ENCODE assay signal across 8 mouse cellular contexts in the genomic region with DNA sequence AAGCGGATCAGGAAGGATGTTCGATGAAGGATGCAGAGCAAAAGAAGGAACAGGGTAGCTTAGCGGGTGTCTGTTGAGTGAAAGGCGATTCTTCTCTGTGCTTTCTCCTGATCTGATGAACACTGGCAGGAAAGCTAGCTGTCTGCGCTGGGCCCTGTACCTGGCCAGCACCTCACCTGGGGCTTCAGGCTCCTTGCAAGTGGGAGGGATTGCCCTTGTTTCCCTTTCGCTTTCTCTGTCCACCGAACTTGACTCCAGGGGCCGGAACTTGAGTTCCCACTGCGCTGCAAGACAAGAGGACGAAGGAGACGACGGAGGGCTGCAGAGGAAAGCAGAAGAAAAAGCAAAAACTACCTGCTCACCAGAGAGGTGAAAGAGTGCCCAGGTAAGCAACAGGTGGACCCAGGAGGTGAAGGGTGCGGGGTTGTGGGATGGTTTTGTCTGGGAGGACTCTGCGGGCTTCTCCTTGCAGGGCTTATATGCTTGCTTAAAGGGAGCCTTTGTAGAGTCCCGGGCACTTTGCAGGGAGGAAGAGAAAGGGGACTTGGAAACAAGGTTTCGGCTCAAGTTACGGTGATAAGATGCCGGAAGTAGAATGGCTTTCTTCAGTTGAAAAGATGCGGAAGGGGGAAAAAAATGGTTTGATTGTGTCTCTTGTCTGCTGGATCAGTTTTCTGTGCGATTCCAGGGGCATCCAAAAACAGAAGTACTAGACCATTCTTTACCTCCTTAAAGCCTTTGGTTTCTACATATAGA. TPM values are rescaled to one million over a fixed set of nuclear protein-coding genes. Genes with fewer than 3 reads are reported as not detected.
DNase-seq lines count a peak whose midpoint lies in the region; ATAC-seq and TF ChIP-seq lines count a peak whose summit lies in the region.

Gene Rab19, plus strand, starts transcription at position 51 of the 756 bp plus-strand sequence.

- H3K9me3 ChIP-seq in E14TG2a.4 (ENCODE audit: low read length) = no peaks in the 10 kb centered on the region
- no peaks in the 10 kb centered on the region for H3K9me3 ChIP-seq in heart, embryonic 14.5 days (ENCODE audit: control insufficient read depth, low read length)
- H3K9me3 ChIP-seq in stomach, embryonic 15.5 days = no peaks in the 10 kb centered on the region

- H3K79me2 ChIP-seq in macrophage (ENCODE audit: inconsistent target) = peaks cover 19% of the 10 kb centered on the region

- peak within 1 kb of the TSS; percentile 68 for H3K9ac ChIP-seq in heart, embryonic 14.5 days (ENCODE audit: low read length)
- no peak within 1 kb of the TSS; the same call in 1 of the 2 replicates for H3K9ac ChIP-seq in stomach, embryonic 15.5 days

- peaks cover 41% of the 10 kb centered on the region for H3K4me1 ChIP-seq in E14TG2a.4 (replicated peaks; ENCODE audit: low read depth, low read length)
- H3K4me1 ChIP-seq in bone marrow macrophage, adult 2 months (ENCODE audit: control insufficient read depth, insufficient read depth, low read length) = peaks cover 38% of the 10 kb centered on the region
- H3K4me1 ChIP-seq in heart, embryonic 14.5 days (ENCODE audit: control insufficient read depth in 2 of 2, insufficient read depth in 2 of 2, low read length in 2 of 2) = peaks cover 2 to 7% of the 10 kb centered on the region in 2 experiments; a peak in 3 of 4 replicates
- peaks cover 4% of the 10 kb centered on the region; the same call in 1 of the 2 replicates for H3K4me1 ChIP-seq in stomach, embryonic 15.5 days

- TF ChIP-seq POLR2A in bone marrow macrophage, adult 2 months (IDR thresholded peaks at IDR 0.05; ENCODE audit: borderline replicate concordance, low read depth, low read length) = no peak

- peak within 1 kb of the TSS; percentile 84 for H3K4me2 ChIP-seq in heart, embryonic 14.5 days (ENCODE audit: low read length)
- H3K4me2 ChIP-seq in stomach, embryonic 15.5 days = peak within 1 kb of the TSS; percentile 60

- H3K4me3 ChIP-seq in E14TG2a.4 (replicated peaks; ENCODE audit: low read length) = peak within 1 kb of the TSS; percentile 67
- peak within 1 kb of the TSS; percentile 74 for H3K4me3 ChIP-seq in bone marrow macrophage, adult 2 months (ENCODE audit: insufficient read depth, low read length)
- peak within 1 kb of the TSS; percentile 41 to 50 for H3K4me3 ChIP-seq in heart, embryonic 14.5 days (ENCODE audit: control insufficient read depth in 1 of 2, insufficient read depth in 1 of 2, low read depth in 1 of 2, low read length in 2 of 2)
- H3K4me3 ChIP-seq in macrophage (ENCODE audit: inconsistent target) = peak within 1 kb of the TSS; percentile 69
- H3K4me3 ChIP-seq in stomach, embryonic 15.5 days (replicated peaks) = peak within 1 kb of the TSS; percentile 42

- TF ChIP-seq CTCF in E14TG2a.4 (conservative IDR thresholded peaks at IDR 0.05; ENCODE audit: low read length) = no peak
- no peak for TF ChIP-seq CTCF in bone marrow macrophage, adult 2 months (IDR thresholded peaks at IDR 0.05; ENCODE audit: low read depth, low read length)

- H3K27me3 ChIP-seq in E14TG2a.4 (ENCODE audit: insufficient read depth, low read length) = peaks cover 3% of the 10 kb centered on the region; the same call in 1 of the 2 replicates
- H3K27me3 ChIP-seq in heart, embryonic 14.5 days (ENCODE audit: control insufficient read depth, insufficient read depth, low read length) = 0 out of 2 replicates have a peak, but pooled peaks cover 2% of the 10 kb centered on the region
- no peaks in the 10 kb centered on the region for H3K27me3 ChIP-seq in stomach, embryonic 15.5 days (replicated peaks)

- peak within 1 kb of the TSS; percentile 95 for H3K27ac ChIP-seq in bone marrow macrophage, adult 2 months (ENCODE audit: insufficient read depth, low read depth, low read length)
- H3K27ac ChIP-seq in heart, embryonic 14.5 days (replicated peaks in 1 of 2; ENCODE audit: control insufficient read depth in 1 of 2, insufficient read depth in 1 of 2, low read depth in 2 of 2, low read length in 2 of 2) = no peak within 1 kb of the TSS
- peak within 1 kb of the TSS; percentile 93 for H3K27ac ChIP-seq in macrophage
- peak within 1 kb of the TSS; percentile 61 for H3K27ac ChIP-seq in stomach, embryonic 15.5 days

- 4% methylated on average over 20 of the region's 20 CpGs for WGBS in heart, embryonic 14.5 days
- WGBS in macrophage (ENCODE audit: missing documents) = 6% methylated on average over 20 of the region's 20 CpGs
- 5% methylated on average over 20 of the region's 20 CpGs for WGBS in stomach, embryonic 15.5 days

- ATAC-seq in heart, embryonic 14.5 days (ENCODE audit: insufficient number of reproducible peaks, insufficient read depth, low FRiP score, low read depth) = no peak
- peak; percentile 21; the same call in 1 of the 2 replicates for ATAC-seq in stomach, embryonic 15.5 days (ENCODE audit: insufficient read depth, low FRiP score, low read depth)

- intact Hi-C loops in gastrocnemius, postnatal 36 days (cut with DNase I) = no loop called here

- no peaks in the 10 kb centered on the region for H3K36me3 ChIP-seq in E14TG2a.4 (ENCODE audit: insufficient read depth, low read length)
- no peaks in the 10 kb centered on the region for H3K36me3 ChIP-seq in heart, embryonic 14.5 days (ENCODE audit: control insufficient read depth, insufficient read depth, low read length)
- H3K36me3 ChIP-seq in macrophage (ENCODE audit: inconsistent target) = peaks cover 12% of the 10 kb centered on the region
- no peaks in the 10 kb centered on the region for H3K36me3 ChIP-seq in stomach, embryonic 15.5 days

- DNase-seq in kidney, postnatal 10 days = peak; percentile 57
- DNase-seq in gastrocnemius, adult 18-20 months (ENCODE audit: low spot score) = no peak
- no peak for DNase-seq in gastrocnemius, postnatal 36 days

RNA-seq across cellular contexts. Expression of gene Rab19, which starts in this region (rescaled TPM):
- 6.0 and 6.5 TPM in 2 replicates for polyA plus RNA-seq in bone marrow macrophage, adult 2 months (2012; ENCODE audit: insufficient read depth, insufficient read length, missing spikeins)
- 0.58 and 1.2 TPM in 2 replicates for polyA plus RNA-seq in heart, embryonic 14.5 days (2014; fragmentation: Nextera tagmentation; extraction: Ambion mirVana)
- total RNA-seq in macrophage (2018; cell fraction: chromatin; rRNA removed) = 10 to 100 TPM in 3 of 26 experiments, 1 to 10 TPM in 21, under 1 TPM in 2; 0.75 to 14.6 (median 3.3) TPM
- total RNA-seq in macrophage (2018; cell fraction: cytosol; rRNA removed) = 10 to 100 TPM in 8 of 26 experiments, 1 to 10 TPM in 18; 3.4 to 13.4 (median 8.6) TPM
- total RNA-seq in macrophage (2018; cell fraction: nucleus; rRNA removed) = 10 to 100 TPM in 3 of 26 experiments, 1 to 10 TPM in 23; 1.6 to 16.4 (median 6.1) TPM
- 3.6 to 21.5 TPM (median 8.0 TPM) in 3 replicates for polyA plus RNA-seq in macrophage (2018)
- polyA plus RNA-seq in stomach, embryonic 15.5 days (2015; fragmentation: Nextera tagmentation; extraction: Ambion mirVana) = 4.8 and 6.1 TPM in 2 replicates
- not detected for total RNA-seq in gastrocnemius, adult 18-20 months (2021)
- total RNA-seq in gastrocnemius, postnatal 36 days (2021) = not detected

Comparison
In these comparisons a context has a peak if more than half of its experiments do, and no peak if none do; other contexts are left out.
1. H3K27ac ChIP-seq: peak in bone marrow macrophage, adult 2 months (single experiment), macrophage (single experiment) and stomach, embryonic 15.5 days (single experiment); none in heart, embryonic 14.5 days (0 of 2).
2. Peak in every context shown above with its lines, with median percentiles within 50 percentile points of each other: H3K4me3 ChIP-seq.